Mouse (Mus musculus) erythroblast, adult 5-6 weeks (primary cell): Measurements from ENCODE around the gene Itih5. TPM values are rescaled to one million over a fixed set of nuclear protein-coding genes. Genes with fewer than 3 reads are reported as not detected.

ENCODE experiments used
- ATAC-seq: replicated peaks from 2 replicates; pipeline ENCODE4 v1.8.0; 2016; ENCODE audit warnings: moderate number of reproducible peaks, mild to moderate bottlenecking, moderate TSS enrichment, inconsistent platforms; ENCODE audit not compliant: poor library complexity, low FRiP score, severe bottlenecking
- total RNA-seq, 2 experiments: library from RNA; stranded (forward) in 1 of 2; stranded (reverse) in 1 of 2; fragments of 150-400 nt in 1 of 2; fragments of 200-764, 138-1000 nt in 1 of 2; gene quantifications; 2 replicates each; pipeline versions ENCODE4 v1.2.3 to v1.2.4; 2015 to 2017; ENCODE audit warnings: low replicate concordance in 2 of 2

The Itih5 gene
- total RNA-seq, 2 experiments from 2014 or later: 1.9 to 2.9 TPM

- no peak for ATAC-seq
Measured at GRCm38 (mm10) chr2:10253351-10253750, 100.0 kb downstream of the Itih5 start.

- no peak for ATAC-seq
Measured at GRCm38 (mm10) chr2:10256949-10257348, 103.6 kb downstream of the Itih5 start.

- ATAC-seq: no peak
Measured at GRCm38 (mm10) chr2:10258312-10258711, 104.9 kb downstream of the Itih5 start.

DNA sequence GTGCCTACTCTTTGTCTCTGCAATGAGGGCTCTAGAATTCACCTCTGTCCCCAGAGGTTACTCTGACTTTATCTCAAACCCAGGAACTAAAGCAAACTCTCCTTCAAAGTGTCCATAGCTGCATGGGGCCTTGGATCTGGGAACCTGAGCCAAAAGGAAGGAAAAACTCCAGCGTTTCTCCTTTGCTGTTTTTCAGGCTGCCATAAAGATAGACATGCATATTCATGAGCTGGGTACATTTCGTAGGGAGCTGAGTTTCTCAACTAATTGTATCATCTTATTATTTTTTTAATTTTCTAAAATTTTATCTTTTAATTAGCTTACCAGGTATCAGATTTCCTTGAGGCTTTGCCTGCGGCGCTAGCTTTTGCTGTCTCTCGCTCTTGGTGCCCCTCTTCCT lies 106.7 kb downstream of the Itih5 start:
- no peak for ATAC-seq

GRCm38 (mm10) chr2:10261337-10261736 lies 108.0 kb downstream of the Itih5 start:
- no peak for ATAC-seq

DNA sequence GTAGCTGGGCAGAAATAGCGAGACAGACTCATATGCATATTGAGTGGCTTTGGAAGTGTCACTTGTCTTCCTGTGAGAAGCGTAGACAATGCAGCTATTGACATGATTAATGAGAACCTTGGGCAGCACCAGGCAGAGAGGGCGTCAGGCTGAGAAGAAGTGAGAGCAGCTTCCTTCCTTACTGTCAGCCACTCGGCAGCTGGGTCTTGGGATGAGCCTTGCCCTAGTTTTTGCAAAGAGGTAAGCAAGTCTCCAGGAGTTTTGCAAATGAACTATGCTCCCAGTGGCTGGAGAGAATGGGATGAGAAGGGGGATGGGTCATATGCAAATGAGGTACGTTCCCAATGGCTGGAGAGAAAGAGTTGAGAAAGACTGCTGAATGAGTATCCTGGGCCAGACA lies 109.4 kb downstream of the Itih5 start:
- no peak for ATAC-seq

DNA sequence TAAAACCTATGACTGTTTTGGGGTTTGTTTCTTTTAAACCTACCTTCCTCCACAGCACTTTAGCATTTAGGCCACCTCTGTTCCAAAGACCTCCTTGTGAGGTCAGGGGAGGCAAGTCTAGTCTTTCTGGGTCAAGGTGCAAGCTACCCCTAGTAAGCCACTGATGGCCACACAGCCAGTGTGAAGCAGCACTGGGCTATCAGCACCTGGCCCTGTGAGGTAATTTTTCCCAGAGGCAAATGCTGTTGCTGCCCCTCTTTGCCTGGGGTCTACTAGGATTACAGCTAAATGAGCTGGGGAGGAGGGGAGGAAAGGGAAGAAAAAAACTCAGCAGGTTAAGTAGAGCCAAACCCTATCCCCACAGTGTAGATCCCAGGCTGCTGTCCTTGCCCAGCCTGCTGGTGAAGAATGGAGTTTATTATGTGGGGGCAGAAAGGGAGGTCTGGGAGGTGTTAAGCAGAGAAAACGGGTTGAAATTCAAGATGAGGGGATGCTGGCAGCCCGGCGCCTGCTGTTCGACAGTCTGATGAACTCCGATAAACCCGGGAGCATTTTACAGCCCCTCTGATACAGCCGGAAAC lies 110.6 kb downstream of the Itih5 start:
- no peak for ATAC-seq

DNA sequence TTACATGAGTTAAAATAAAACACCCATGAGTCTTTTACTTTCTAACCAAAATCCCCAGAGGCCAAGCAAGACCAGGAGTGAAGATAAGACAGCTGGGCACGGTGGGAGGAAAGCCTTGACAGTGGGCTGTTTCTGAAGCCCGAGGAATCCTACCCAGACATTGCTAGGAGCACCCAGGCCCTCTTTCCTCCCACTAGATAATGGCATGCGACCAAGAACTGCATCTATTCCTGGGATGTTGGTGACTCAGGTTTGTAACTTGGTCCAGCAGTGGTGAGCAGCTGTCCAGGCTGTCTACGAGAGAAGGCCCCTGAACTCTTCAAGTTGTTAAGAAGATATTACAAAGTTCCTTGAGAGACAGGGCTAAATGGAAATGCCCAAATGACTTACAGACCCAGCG lies 112.5 kb downstream of the Itih5 start:
- no peak for ATAC-seq

DNA sequence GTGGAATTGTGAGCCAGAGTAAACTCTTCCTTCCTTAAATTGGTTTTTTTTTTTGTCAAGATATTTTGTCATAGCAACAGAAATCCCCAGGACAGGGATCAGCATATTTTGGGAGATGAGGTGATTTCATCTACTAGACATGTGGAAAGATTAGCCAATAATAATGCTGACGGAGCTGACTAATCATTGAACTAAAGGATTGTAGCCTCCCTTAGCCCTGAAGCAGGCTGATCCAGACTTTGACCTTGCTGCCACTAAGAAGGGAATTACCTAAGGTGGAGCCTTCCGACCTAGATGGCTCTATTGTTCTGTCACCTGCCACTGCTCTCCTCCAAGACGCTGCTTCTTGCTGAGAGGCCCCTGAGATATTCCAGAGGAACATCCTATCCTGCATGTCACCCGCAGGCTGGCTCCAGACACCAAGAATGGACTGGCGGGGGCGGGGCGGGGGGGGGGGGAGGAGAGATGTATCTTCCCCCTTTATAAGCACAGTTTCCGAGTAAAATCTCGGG lies 119.3 kb downstream of the Itih5 start:
- no peak for ATAC-seq

- ATAC-seq: no peak
Measured at GRCm38 (mm10) chr2:10273541-10274050, 120.2 kb downstream of the Itih5 start.

GRCm38 (mm10) chr2:10276194-10276593 lies 122.8 kb downstream of the Itih5 start:
- ATAC-seq: no peak

DNA sequence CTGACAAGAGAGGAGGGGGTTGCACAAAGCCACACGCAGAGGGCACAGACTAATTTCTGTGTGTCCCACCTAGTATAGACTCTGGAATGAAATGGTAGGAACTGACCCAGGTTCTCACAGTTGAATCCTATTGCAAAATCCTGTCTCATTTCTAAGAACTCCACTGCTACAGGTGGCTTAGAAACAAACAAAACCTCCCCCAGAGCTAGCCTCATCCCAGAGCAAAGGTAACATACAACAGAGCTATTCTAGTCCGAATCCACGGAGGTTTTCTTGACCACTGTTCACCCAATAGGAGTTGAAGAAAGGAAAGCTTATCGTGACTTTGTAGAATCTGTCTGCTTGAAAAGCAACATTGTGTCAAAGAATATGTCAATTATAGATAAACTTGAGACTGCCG lies 130.3 kb downstream of the Itih5 start:
- no peak for ATAC-seq

DNA sequence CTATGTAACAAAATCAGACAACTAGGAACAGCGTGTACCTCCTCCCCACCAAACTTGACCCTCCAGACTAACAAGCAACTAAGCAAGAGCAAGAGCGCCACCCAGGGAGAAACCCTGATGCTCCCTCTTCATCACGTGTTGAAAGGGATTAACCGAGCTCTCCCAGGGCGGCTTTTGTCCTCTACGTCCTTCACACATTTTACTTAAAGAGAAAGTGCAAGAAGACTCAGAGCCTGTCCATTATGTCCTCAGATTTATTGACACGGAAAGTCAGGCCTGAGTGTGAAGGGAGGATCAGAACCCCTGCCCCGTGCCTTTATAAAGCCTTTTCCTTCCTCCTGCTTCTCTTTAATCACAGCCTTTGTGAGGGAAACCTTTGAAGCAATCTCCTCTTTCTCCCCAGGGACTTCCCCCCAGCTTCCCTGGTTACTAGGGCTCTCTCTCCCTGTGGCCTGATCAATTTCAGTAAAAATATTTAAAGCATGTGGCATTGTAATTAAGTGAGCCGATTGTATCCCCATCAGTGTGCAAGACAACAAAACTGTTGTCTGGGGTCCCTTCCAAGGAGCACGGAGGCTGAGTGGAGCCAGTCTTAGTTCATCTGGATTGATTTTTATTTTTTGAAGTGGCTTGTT lies 131.4 kb downstream of the Itih5 start:
- no peak for ATAC-seq

- ATAC-seq: no peak
Measured at GRCm38 (mm10) chr2:10285975-10286374, 132.6 kb downstream of the Itih5 start.

- ATAC-seq: no peak
Measured at GRCm38 (mm10) chr2:10288142-10288831, 134.9 kb downstream of the Itih5 start.

- no peak for ATAC-seq
Measured at GRCm38 (mm10) chr2:10288881-10289280, 135.5 kb downstream of the Itih5 start.

- ATAC-seq: no peak
Measured at GRCm38 (mm10) chr2:10290115-10290514, 136.7 kb downstream of the Itih5 start.

DNA sequence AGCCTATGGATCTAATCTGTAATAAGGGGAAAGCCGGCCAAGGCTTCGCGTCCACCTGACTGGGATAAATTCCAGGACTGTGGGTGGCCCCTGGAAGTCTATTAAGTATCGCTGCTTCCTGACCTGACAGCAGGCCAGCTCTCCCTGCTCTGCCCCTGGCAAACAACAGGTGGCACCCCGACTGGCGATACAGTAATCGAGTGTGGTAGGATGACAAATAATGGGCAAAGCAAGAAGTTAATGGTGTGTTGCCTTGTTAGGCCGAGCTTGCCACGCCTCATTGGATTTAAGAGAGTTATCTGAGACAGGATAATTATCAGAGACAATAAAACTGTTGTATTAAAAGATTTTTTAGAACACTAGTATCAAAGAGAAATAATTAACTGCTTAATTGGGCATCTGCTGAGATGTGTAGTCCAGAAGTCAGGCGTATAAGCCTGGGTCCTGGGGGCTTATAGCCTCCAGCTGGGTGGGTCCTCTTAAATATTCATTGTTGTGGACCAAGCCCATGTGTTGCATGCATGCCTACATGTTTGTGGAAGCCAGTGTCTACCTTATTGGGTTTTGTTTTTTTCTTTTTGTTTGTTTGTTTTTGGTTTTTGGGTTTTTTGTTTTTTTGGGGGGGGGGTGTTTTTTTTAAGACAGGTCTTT lies 140.3 kb downstream of the Itih5 start:
- ATAC-seq: no peak

DNA sequence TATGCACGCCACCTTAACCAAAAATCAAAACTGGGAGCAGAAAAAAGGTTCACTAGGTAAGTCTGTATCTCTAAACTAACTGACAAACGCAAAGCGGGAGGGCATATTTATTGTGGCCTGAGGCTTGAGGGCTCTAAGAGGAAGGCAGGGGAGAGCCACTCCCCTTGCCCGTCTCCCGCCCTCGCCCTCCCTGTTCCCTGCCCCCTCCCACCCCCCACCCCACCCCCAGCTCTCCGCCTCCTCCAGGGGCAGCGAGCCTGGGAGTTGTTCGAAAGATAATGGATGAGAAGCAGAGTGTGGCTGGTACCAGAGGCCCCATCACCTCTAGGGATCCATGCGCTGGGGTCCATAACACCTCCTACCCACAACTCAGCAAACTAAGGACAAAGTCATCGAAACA lies 142.5 kb downstream of the Itih5 start:
- no peak for ATAC-seq

DNA sequence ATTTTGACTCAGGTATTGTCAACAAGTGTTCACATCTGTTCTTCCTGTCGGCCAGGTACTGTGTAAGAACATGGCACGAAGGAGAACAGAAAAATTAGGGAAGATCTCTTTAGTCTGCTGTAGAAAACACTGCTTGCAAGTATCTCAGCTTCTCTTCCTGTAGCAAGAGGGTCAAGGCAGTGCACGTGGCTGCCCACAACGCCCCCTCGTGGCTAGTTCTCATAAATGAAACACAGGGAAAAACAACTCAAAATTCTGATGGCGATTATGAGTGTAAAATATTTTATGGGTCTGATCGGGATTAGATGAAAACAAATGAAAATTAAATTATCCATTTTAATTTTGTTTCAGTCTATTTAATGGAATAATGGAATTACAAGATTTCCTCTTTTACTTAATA lies 146.9 kb downstream of the Itih5 start:
- ATAC-seq: no peak
